Mouse (Mus musculus): ENCODE measurements around the gene Oit3. TPM values are rescaled to one million over a fixed set of nuclear protein-coding genes. Genes with fewer than 3 reads are reported as not detected.
A peak's percentile ranks its signal among the peaks of the same experiment; 100 is the strongest.

Gene Oit3
- under 1 TPM; 0.19 to 0.20 TPM for total RNA-seq (2021)
- long read RNA-seq, experiment 1: 0 reads
- long read RNA-seq, experiment 2: 0 reads

- no peak for DNase-seq
Observed at GRCm38 (mm10) chr10:59441735-59442134, at the start of gene Oit3. Oit3 (minus strand) TSS chr10:59441778.

GRCm38 (mm10) chr10:59490920-59491319 is 49.3 kb upstream of the Oit3 start:
- DNase-seq: no peak

GRCm38 (mm10) chr10:59489411-59489810 is 47.8 kb upstream of the Oit3 start:
- peak; percentile 55 for DNase-seq

DNA sequence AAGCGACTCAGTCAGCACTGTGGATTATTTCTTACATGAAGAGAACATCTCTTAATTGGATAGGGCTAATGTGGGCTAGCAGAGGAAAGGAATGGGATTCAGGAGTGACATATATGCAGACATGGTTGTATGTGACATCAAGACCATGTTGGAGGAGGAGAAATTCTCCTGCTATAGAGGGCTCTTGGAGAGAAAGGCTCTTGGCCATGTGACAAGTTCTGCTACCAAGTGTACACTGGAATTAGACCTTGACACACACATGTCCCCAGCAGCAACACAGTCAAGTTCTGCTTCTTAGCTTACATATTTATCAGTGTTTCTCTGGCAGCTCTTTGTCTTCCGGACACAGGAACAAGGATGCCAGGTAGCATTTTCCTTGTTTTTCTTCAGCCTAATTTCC is 45.8 kb upstream of the Oit3 start:
- DNase-seq: no peak

GRCm38 (mm10) chr10:59484318-59484717 is 42.7 kb upstream of the Oit3 start:
- DNase-seq: no peak

- no peak for DNase-seq
Observed at GRCm38 (mm10) chr10:59481381-59481780, 39.8 kb upstream of the Oit3 start.

GRCm38 (mm10) chr10:59470451-59470850 is 28.9 kb upstream of the Oit3 start:
- DNase-seq: peak; percentile 64

DNA sequence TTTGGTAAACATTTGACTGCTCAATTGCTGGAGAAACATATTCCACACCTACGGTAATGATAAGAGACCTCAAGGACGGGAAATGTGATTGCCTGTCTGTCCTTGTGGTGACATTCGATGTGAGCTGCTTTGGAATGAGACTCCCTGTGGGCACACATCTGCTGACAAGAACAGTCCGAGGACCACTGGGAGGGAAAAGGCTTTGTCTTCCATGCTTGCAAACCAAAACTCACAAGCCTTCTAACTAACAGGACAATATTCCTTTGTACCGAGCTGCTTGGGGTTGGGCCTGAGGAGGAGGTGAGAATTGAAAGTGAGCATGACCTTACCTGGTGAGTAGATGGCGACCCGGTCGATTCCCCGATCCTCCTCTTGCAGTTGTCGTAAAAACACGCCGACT is 25.7 kb upstream of the Oit3 start:
- no peak for DNase-seq

DNA sequence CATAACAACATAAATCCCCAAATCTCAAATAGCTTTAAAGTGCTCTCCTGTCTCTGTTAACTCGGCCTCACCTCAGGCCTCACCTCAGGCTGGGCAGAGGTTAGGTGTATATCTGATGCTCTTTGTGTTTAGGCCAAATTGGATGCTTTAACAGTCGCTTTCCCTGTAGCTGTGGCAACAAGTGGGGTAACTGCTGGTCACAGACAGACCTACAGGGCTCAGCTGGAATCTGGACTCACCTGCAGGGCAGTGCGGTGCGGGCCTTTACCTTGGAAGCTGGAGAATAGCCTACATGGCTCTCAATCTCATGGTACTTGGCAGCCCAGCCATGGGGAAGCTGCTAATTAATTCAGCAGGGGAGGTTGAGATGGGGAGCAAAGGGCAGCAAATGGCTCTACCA is 25.0 kb upstream of the Oit3 start:
- DNase-seq: no peak

- no peak for DNase-seq
Observed at GRCm38 (mm10) chr10:59465546-59465945, 24.0 kb upstream of the Oit3 start.

DNA sequence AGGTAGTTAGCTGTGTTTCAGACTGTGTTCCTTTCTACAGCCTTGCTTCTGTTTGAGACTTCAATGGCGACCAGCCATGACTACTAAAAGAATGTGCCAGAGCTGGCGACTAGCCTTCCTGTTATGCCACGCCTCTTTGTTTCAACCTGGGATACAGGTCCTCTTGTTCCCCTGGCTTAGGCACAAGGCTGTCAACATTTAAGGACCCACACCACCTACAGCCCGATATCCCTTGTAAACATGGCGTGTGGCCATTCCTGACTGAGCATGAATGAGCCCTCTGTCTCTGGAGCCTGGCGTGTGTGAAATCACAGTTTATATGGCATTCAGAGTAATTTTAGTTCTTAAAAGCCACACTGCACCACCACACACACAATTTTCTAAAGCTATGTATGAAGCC is 20.7 kb upstream of the Oit3 start:
- DNase-seq: no peak

- DNase-seq: no peak
Observed at GRCm38 (mm10) chr10:59459767-59460166, 18.2 kb upstream of the Oit3 start.

GRCm38 (mm10) chr10:59454631-59455030 is 13.1 kb upstream of the Oit3 start:
- DNase-seq: no peak

GRCm38 (mm10) chr10:59451839-59452238 is 10.3 kb upstream of the Oit3 start:
- no peak for DNase-seq

GRCm38 (mm10) chr10:59447546-59447945 is 6.0 kb upstream of the Oit3 start:
- no peak for DNase-seq

DNA sequence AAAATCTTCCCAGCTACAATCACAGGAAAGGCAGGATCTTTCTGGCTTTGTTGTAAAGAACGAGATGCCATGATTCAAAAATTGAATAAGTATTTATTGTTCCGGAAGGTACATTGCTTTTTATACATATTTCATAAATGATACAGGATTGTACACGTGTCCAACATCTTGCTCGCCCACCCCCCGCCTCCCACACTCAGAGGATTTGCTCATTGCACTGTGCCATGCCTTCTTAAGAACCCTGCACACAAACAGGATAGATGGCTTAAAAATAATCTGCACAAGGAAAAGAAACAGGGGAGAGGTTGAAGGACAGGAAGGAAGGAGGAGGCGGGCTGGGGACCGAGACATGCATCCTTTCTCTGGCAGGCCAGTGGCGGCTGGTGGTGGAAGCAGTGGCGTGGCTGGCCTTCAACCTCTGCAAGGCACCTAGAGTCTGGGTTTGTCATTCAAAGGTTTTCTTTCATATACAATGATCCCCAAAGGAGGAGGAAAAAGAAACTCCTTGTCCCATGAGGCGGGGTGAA is 5.4 kb upstream of the Oit3 start:
- no peak for DNase-seq

DNA sequence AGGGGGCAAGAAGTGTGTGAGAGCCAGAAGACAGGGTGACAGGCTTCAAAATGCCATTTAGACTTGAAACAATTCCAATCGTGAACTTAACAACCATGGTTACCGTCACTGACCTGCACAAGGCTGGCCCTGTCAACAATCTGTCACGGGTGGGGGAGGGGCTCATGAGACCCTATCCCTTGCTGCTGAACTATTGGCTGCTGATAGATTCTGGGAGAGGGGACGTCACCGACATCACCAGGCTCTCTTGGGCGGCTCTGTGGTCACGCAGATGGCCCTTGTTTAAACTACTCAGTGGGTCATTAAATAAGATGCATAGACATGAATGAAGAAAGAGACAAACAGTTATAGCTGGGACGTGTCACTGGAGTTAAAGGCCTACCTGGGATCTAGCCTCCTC is 3.1 kb upstream of the Oit3 start:
- DNase-seq: no peak

- no peak for DNase-seq
Observed at GRCm38 (mm10) chr10:59444106-59444505, 2.5 kb upstream of the Oit3 start.

DNA sequence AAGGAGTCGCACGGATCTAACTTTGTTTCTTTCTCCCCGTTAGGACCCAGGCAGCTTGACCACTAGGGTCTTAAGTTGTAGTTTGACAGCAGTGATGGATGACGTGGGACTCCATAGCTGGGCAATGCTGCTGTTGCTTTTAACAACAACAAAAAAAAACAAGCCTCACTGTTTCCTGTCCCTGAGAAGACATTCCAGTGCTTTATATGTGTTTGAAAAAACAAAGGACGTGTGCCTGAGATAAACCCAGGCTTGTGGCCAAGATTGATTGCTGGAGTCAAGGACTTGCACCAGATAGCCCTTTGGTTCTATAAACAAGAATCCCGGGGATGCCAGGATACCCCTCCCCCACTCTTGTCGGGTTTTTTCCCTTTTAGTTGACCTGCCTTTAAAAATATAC is 1.6 kb upstream of the Oit3 start:
- DNase-seq: no peak

DNA sequence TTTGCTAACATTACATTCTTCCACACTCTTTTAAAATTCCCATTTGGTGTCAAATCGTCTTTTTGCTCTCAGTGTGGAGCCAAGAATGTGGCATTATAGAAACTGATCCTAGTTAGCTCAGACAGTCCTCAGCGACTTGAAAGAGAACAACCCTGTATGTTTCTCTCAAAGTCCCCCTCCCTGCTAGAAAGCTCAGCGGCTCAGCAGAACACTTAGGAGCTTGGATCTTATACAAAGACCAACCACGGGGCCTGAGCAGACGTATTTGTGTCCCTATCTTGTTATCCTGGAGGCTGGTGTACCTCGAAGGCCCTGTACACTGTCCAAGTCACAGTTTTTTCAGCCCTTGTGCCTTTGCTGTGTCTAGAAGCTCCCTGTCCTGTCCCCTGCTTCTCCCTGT is 1.4 kb downstream of the Oit3 start:
- DNase-seq: no peak

- peak; percentile 68 for DNase-seq
Observed at GRCm38 (mm10) chr10:59439508-59439931, 2.1 kb downstream of the Oit3 start.

DNA sequence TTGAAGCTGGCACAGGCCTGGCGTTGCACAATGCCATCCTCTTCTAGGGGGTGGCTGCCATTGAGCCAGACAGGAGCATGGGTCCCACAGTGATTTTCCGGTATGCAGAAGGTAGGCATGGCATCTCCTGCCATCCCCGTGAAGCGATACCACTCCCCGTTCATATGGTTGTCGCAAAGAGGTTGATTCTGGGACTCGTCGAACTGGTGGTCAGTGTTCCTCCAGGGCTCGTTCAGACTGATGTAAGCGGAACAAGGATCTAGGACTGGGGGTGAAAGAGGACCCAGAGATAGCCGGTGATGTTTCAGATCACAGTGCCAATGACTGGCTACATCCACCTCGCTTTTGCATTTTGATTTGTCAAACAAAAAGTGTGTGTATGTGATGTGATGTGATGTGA is 2.9 kb downstream of the Oit3 start:
- DNase-seq: no peak

- no peak for DNase-seq
Observed at GRCm38 (mm10) chr10:59435746-59436145, 5.8 kb downstream of the Oit3 start.

GRCm38 (mm10) chr10:59430701-59431218 is 10.8 kb downstream of the Oit3 start:
- no peak for DNase-seq

Data from gastrocnemius, postnatal 25 days (tissue).